Mouse (Mus musculus) right cerebral cortex, postnatal 14 days (tissue): Measurements from ENCODE around the gene Fam189a2.

ENCODE experiments used
- DNase-seq: peaks from one replicate; pipeline ENCODE4 v3.0.0; 2022

The Fam189a2 gene

GRCm38 (mm10) chr19:23971391-23971790 lies 59.4 kb downstream of the Fam189a2 start:
- no peak for DNase-seq

GRCm38 (mm10) chr19:23970374-23970773 lies 60.4 kb downstream of the Fam189a2 start:
- DNase-seq, result no peak

- no peak for DNase-seq
Measured at GRCm38 (mm10) chr19:23968862-23969225, 62.0 kb downstream of the Fam189a2 start.

DNA sequence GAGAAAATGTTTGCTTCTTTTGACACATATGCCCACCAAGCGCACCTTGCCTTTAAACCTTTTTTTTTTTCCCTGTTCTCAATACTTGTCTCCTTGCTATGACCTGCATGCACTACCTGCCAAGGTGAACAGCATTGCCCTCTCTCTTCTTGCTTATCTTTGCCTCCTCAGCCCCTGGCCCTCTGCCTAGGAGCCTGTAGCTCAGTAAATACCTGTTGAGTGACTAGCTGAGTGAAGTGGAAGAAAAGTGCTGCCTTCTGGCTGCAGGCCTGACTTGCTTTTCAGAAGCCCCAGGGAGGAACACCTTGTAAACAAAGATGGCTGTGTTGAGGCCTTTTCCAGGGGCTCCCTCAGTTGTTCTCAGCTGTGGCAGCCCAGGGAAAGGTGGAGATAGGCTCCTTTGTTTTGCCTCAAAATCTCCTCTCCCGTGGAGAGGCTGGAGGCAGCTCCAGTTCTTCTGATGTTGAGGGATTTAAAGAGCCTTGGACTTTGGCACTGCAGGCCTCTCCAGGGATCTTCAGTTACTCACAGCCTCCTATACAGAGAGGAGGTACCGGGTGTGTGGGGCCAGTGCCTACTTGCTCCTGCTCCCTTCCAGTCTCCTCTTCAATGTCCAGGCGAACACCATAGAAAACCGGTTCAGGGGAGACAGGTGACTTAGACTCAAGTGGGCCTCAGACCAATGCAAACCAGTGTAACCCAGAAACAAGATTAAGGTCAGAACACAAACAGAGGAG lies 62.5 kb downstream of the Fam189a2 start:
- DNase-seq, result no peak

GRCm38 (mm10) chr19:23967156-23967555 lies 63.7 kb downstream of the Fam189a2 start:
- peak; percentile 34 for DNase-seq

GRCm38 (mm10) chr19:23966376-23966775 lies 64.4 kb downstream of the Fam189a2 start:
- DNase-seq, result no peak

- DNase-seq, result no peak
Measured at GRCm38 (mm10) chr19:23964401-23964910, 66.4 kb downstream of the Fam189a2 start.

DNA sequence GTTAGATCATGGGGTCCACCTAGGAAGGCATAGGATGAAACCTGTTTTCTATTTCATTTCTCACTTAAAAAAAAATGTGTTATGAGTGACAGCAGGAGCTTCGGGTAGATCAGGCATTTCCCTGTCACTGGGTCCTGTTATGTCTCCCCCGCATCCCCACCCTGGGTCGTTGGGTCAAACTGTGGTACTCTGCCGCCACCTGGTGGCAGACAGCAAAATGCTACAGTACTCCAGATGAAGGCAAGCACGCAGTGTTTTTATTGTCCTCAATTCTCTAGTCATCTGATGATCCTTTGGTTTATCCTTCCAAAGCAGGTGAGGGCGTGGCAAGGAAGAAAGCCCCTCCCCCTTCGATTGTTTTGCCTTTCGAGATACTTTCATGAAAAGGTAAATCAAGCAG lies 69.3 kb downstream of the Fam189a2 start:
- peak; percentile 69 for DNase-seq

- no peak for DNase-seq
Measured at GRCm38 (mm10) chr19:23960831-23961447, 69.9 kb downstream of the Fam189a2 start.

DNA sequence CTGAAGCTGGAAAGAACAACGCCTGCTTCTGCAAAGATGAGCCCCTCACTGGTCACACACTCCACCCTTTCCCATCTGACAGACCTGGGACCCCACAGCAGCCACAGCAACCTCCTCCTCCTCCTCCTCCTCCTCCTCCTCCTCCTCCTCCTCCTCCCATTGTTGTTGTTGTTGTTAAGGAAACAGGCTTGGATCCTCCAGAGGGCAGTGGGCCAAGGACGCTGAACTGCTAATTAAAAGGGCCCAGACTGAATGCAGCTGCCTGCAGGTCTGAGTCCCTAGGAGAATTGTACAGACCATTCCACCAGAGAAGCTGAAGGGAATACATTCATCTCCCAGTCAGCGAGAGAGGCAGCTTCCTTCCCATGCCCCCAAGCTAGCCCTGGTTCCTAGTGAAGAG lies 70.5 kb downstream of the Fam189a2 start:
- DNase-seq, result peak; percentile 25

- DNase-seq, result no peak
Measured at GRCm38 (mm10) chr19:23959870-23960269, 70.9 kb downstream of the Fam189a2 start.

DNA sequence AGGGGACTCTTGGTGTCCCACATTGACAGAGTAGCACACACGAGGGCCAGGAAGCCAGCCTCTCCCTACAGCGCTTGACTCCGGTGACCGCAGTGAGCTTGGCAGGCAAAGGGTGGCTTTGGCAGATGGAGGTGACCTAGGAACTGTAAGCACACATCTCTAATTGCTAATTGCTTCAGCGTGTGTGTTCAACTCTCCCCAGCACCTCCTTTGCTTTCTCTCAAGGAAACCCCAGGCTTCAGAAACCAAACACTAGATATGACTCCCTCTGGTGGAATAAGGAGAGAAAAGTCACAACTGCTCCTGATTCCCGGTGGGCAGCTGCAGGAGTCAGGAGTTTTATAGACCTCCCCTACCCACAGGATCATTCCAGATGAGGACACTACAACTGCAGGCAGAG lies 71.9 kb downstream of the Fam189a2 start:
- no peak for DNase-seq

GRCm38 (mm10) chr19:23957563-23957962 lies 73.3 kb downstream of the Fam189a2 start:
- no peak for DNase-seq

DNA sequence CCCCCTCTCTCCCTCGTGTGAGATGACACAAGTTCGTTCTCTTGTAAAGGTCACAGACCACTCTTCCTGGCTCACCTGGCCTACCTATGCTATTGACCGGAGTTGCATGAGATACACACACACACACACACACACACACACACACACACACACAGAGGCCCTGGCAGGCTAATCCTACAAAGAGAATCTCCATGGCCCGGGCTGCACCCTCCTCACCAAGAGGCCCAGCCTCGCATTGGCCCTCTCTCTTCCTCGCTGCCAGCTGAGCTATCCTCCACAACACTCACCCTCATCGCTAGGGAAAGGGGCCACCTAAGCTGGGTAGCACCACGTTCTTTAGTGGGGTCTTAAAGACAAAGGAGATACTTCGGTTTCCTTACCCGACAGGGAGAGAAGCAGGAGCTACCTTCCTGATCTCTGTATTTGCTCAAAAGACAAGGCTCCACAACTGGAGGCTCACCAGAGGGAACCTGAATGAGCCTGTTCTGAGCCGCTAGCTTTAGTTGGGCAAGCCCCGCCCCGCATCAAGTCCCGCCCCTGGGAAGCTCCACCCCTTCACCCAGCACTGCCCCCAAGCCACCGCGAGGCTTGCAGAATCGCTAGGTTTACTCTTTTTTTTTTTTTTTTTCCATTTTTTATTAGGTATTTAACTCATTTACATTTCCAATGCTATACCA lies 74.4 kb downstream of the Fam189a2 start:
- DNase-seq, result no peak

- no peak for DNase-seq
Measured at GRCm38 (mm10) chr19:23955461-23955860, 75.4 kb downstream of the Fam189a2 start.

DNA sequence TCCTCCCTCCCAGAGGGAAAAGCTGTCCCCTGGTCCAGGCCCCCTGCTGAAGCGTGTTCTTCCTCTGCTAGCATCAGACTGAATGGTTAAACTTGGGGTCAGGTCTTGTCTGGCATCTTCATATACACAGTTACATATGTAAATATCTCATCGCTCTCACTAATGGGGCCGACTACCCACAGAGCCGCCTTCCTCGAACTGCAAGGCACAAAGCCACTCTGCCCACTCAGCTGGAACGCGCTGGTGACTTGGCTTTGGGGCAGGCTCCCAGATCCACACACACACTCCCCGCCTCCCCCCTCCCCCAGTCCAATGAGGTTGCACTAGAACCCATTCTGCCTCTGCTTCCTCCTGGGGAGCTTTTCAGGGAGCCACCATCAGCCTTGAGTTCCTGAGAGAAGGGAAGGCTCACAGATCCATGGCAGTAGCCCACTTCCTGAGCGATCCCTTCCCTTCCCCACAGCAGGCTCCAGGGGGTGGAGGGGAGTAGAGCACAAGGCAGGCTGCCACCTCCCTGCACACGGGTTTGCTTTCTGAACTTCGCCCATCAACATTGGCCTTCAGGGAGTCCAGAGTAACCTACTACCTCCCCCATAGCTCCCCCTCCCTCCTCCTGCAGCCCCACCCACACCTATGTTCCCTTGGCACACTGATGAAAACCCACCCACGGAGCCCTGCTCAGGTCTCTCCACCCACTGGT lies 82.4 kb downstream of the Fam189a2 start:
- DNase-seq, result no peak

GRCm38 (mm10) chr19:23947871-23948270 lies 82.9 kb downstream of the Fam189a2 start:
- no peak for DNase-seq

- no peak for DNase-seq
Measured at GRCm38 (mm10) chr19:23946751-23947150, 84.1 kb downstream of the Fam189a2 start.

DNA sequence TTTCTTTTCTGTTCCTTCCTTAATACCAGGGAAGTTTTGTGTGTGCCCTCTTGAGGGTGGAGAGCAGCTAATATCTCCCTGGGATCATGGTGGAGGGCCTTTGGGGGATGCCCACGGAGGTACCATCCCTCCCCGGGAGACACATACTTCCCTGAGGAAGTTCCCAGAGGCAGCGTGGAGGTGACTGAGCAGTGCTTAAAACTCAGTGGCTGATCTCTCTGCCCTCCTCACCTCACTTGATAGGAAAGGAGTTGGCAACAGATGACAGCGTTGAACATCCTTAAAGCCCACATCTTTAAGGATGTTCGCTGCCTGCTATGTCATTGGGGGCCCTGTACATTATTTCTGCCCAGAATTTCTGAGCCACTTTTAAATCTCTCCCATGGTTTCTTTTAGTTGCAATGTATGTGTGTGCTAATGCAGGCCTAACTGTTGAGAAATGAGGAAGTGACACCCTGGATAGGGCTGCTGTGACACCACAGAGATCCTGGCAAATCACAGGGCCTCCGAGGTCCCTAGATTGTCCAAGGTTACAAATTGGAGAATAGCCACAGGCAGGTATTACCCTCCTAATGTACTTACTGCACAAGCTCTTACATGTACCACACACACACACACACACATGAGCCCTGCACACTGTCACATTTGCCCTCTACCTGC lies 84.7 kb downstream of the Fam189a2 start:
- no peak for DNase-seq

DNA sequence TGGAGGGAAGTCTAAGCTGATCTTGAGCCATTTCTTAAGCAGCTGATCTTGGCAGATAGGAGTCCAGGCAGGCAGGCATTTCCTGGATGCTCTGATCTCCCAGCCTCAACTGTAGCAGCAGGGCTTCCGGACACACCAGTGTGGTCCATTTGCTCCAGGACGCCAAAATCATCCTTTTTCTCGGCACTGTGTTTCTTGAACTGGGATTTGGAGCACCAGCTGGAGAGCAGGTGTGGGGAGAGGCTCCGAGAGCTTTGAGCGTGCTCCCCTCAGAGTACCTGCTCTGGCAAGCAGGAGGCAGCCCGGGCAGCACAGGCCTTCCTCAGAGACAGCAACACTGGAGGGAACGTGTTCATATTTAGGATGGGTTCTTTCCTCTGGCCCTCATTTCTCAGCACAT lies 87.9 kb downstream of the Fam189a2 start:
- no peak for DNase-seq

DNA sequence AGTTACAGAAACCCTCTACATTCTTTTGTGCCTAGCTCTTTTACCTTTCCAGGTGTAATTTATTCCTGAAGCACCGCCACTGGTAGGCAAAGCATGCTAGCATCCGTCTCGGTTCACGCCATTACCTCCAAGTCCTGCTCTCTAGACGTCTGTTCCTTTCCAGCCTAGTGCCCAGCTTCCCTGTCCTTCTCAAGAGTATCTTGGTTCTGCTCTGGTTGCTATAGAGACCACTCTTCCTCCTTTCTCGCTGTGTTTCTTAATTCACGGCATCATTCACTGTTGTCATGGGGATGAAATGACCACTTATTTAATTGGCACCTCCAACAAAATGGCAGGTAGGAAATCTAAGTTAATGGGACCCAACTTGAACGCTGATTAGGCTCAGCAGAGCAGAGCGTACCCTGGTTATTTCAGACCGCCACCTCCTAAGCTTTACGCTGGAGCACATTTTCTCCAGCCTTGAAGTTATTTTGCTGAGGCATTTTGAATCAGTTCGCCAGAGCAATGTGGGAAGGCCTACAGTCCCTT lies 89.3 kb downstream of the Fam189a2 start:
- no peak for DNase-seq

GRCm38 (mm10) chr19:23930826-23931225 lies 100.0 kb downstream of the Fam189a2 start:
- DNase-seq, result no peak

DNA sequence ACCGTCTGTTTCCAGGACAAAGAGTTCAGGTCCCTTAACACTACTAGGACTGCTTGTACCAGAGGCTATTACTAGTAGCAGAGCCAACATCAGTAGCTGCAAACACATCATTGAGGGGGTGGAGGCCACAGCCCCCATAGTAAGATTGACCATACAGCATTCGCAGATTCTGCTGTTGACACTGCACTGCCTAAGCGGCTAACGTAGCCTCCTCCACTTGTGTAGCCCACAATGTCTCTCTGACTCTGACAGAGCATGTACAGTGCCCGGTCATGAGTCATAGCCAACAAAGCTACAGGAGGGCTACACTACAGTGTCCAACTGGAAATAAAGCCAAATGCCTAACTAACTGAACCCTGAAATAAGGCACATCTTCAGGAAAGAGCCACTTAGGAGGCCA lies 105.3 kb downstream of the Fam189a2 start:
- DNase-seq, result no peak
